In the genomic region with DNA sequence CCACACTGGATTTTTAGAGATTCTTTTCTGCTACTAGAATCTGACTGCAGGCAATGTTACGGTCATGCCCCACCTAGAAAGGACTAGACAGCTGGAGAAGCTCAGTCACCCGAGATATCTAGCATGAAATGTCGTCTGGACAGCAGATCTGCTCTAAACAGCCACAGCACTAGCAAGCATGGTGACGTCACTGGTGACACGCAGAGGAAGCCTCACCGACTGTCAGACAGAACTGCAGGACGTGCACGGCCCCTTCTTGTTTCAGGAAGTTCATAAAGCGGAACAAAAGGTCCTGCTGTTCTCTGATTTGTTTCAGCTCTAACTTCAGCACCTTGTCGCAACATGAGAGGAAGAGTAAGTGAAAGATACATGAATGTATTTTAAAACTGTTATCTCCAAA, we compare ENCODE assay signal across 8 mouse cellular contexts. TPM values are rescaled to one million over a fixed set of nuclear protein-coding genes. Genes with fewer than 3 reads are reported as not detected.
A peak's percentile ranks its signal among the peaks of the same experiment; 100 is the strongest.
DNase-seq lines count a peak whose midpoint lies in the region; ATAC-seq lines count a peak whose summit lies in the region.

No protein-coding gene starts in this region.

- H3K4me3 ChIP-seq in erythroblast, embryonic 14.5 days (replicated peaks): peak overlapping the region; percentile 27
- H3K4me3 ChIP-seq in forebrain, embryonic 11.5 days (ENCODE audit: low read depth, low read length): no peak overlapping the region

- DNase-seq in cerebellum, postnatal 14 days: peak; percentile 14
- DNase-seq in cerebellum, adult 18-20 months: no peak
- DNase-seq in 416B (ENCODE audit: low read depth): peak; percentile 52
- DNase-seq in liver: peak; percentile 67
- peak; percentile 6 for DNase-seq in retina, embryonic 14.5 days (ENCODE audit: low spot score)
- DNase-seq in right cerebral cortex, postnatal 36 days (ENCODE audit: low spot score in 2 of 2): no peak
- no peak for DNase-seq in forebrain, embryonic 11.5 days (ENCODE audit: low spot score)

- H3K9ac ChIP-seq in forebrain, embryonic 11.5 days (ENCODE audit: low read length): no peak overlapping the region

- H3K9me3 ChIP-seq in erythroblast, embryonic 14.5 days (ENCODE audit: control insufficient read depth, low read length): no peaks in the 10 kb centered on the region
- no peaks in the 10 kb centered on the region for H3K9me3 ChIP-seq in forebrain, embryonic 11.5 days (ENCODE audit: control insufficient read depth, low read length)

- WGBS in forebrain, embryonic 11.5 days: 84% methylated on average over 10 of the region's 10 CpGs

- no peak overlapping the region for H3K27ac ChIP-seq in forebrain, embryonic 11.5 days (ENCODE audit: low read depth, low read length)

- ATAC-seq in forebrain, embryonic 11.5 days (replicated peaks; ENCODE audit: low FRiP score): no peak

- peaks cover 15% of the 10 kb centered on the region for H3K36me3 ChIP-seq in erythroblast, embryonic 14.5 days (ENCODE audit: control insufficient read depth)
- no peaks in the 10 kb centered on the region; the same call in 1 of the 2 replicates for H3K36me3 ChIP-seq in forebrain, embryonic 11.5 days (ENCODE audit: control insufficient read depth, insufficient read depth, low read length)

- H3K4me1 ChIP-seq in erythroblast, embryonic 14.5 days (ENCODE audit: control insufficient read depth): peaks cover 3% of the 10 kb centered on the region
- no peaks in the 10 kb centered on the region for H3K4me1 ChIP-seq in forebrain, embryonic 11.5 days (replicated peaks; ENCODE audit: control insufficient read depth, insufficient read depth, low read length)

- H3K27me3 ChIP-seq in erythroblast, embryonic 14.5 days (ENCODE audit: control insufficient read depth): no peaks in the 10 kb centered on the region
- no peaks in the 10 kb centered on the region for H3K27me3 ChIP-seq in forebrain, embryonic 11.5 days (ENCODE audit: control insufficient read depth, insufficient read depth, low read length)

- no peak overlapping the region for H3K4me2 ChIP-seq in forebrain, embryonic 11.5 days (ENCODE audit: low read depth, low read length, severe bottlenecking)

RNA-seq across cellular contexts. Expression of a gene that starts 34.7 kb away (rescaled TPM):
- 0.10 and 0.13 TPM in 2 replicates for polyA plus RNA-seq in erythroblast, embryonic 14.5 days (2012)
- 21.7 and 22.8 TPM in 2 replicates for polyA plus RNA-seq in forebrain, embryonic 11.5 days (2014; fragmentation: Nextera tagmentation; extraction: Ambion mirVana)

RNA-seq across cellular contexts. Expression of a gene that starts 52.3 kb away (rescaled TPM):
- not detected in 2 replicates for polyA plus RNA-seq in erythroblast, embryonic 14.5 days (2012)
- 0.41 and 0.75 TPM in 2 replicates for polyA plus RNA-seq in forebrain, embryonic 11.5 days (2014; fragmentation: Nextera tagmentation; extraction: Ambion mirVana)

Comparison
In these comparisons a context has a peak if more than half of its experiments do, and no peak if none do; other contexts are left out.
1. DNase-seq: peak in cerebellum, postnatal 14 days (2 of 2), 416B (single experiment), liver (single experiment) and retina, embryonic 14.5 days (single experiment); none in cerebellum, adult 18-20 months (0 of 2), right cerebral cortex, postnatal 36 days (0 of 2) and forebrain, embryonic 11.5 days (single experiment).
2. RNA of a gene that starts 34.7 kb away (polyA plus RNA-seq): 21.7 to 22.8 TPM in forebrain, embryonic 11.5 days; 0.10 to 0.13 TPM in erythroblast, embryonic 14.5 days; every median in the first group is over 10 times any median in the second.